Mouse (Mus musculus) B cell, adult (primary cell): ENCODE data around the gene Mrps36. TPM values are rescaled to one million over a fixed set of nuclear protein-coding genes. Genes with fewer than 3 reads are reported as not detected.

Experiments used
- total RNA-seq: library from RNA; stranded (reverse); gene quantifications from 4 replicates; pipeline ENCODE4 v1.2.4, GENCODE M21; 2023; ENCODE audit not compliant: inconsistent age

Gene Mrps36
- 24.3 to 28.0 TPM (median 26.8 TPM) in 4 replicates for total RNA-seq

GRCm38 (mm10) chr13:100744036-100744744 is at the start of gene Mrps36:
Gene Mrps36, minus strand, starts transcription at chr13:100744659.

DNA sequence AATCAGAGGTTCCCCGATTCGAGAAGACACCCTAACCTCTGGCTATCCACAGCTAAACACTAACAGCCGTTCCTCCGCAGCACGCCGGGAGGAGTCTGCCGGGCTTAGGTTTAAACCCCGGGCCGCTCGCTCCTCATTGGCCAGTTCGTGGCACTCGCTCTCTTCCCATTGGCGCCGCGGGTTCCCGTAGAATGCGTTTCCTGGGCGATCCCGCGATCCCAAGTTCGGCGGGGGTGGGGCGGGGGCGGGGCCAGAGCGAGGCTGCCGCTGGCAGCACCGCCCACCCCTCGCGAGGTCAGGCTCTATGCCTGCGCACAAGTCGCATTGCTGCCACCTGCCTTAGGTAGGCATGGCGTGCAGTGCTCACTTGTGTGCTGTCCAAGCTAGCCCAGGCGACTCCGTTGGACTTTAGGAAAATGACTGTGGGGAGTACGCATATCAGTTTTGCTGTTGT is 42.0 kb upstream of the Mrps36 start, which contains the start of gene Ccnb1:
TSS of gene Ccnb1 (minus strand) at position 157 of the 454 bp plus-strand sequence.

GRCm38 (mm10) chr13:100775252-100776055 is 31.0 kb upstream of the Mrps36 start, which contains the start of gene Cenph:
Gene Cenph, minus strand, starts transcription at chr13:100775899.

GRCm38 (mm10) chr13:100730861-100731176 is 13.6 kb downstream of the Mrps36 start, which contains the start of gene Cdk7:
Gene Cdk7, minus strand, starts transcription at chr13:100730939.

Other genes starting within 250 kb of the Mrps36 start
- gene Ocln, start 191.9 kb downstream of the Mrps36 start, total RNA-seq: not detected in 4 replicates
- gene Marveld2, start 127.7 kb downstream of the Mrps36 start, total RNA-seq: 9.7 to 12.1 TPM (median 10.1 TPM) in 4 replicates
- 96.5 to 119 TPM (median 106 TPM) in 4 replicates for gene Ak6, start 93.7 kb downstream of the Mrps36 start, total RNA-seq
- 30.7 to 32.7 TPM (median 31.6 TPM) in 4 replicates for gene Rad17, start 93.6 kb downstream of the Mrps36 start, total RNA-seq
- 17.8 to 21.4 TPM (median 19.4 TPM) in 4 replicates for gene Taf9, start 93.1 kb downstream of the Mrps36 start, total RNA-seq
- 12.4 to 14.3 TPM (median 12.9 TPM) in 4 replicates for gene Ccdc125, start 74.9 kb downstream of the Mrps36 start, total RNA-seq
- 33.5 to 40.8 TPM (median 37.2 TPM) in 4 replicates for gene Cdk7, start 13.7 kb downstream of the Mrps36 start, total RNA-seq
- 1.3 to 2.9 TPM (median 1.8 TPM) in 4 replicates for gene Cenph, start 31.2 kb upstream of the Mrps36 start, total RNA-seq
- gene Ccnb1, start 41.9 kb upstream of the Mrps36 start, total RNA-seq: 4.3 to 8.4 TPM (median 6.1 TPM) in 4 replicates
- gene Slc30a5, start 88.8 kb upstream of the Mrps36 start, total RNA-seq: 91.7 to 105 TPM (median 95.9 TPM) in 4 replicates